Mouse (Mus musculus): ENCODE measurements around the gene Zbtb3.
"Not testable (repeated sequence)": the region's sequence is repeated elsewhere in the genome, so short reads cannot be mapped to it uniquely, and the experiment has no call there.

The Zbtb3 gene

GRCm38 (mm10) chr19:8803879-8804660 is 1.7 kb downstream of the Zbtb3 start:
- DNase-seq = no peak

DNA sequence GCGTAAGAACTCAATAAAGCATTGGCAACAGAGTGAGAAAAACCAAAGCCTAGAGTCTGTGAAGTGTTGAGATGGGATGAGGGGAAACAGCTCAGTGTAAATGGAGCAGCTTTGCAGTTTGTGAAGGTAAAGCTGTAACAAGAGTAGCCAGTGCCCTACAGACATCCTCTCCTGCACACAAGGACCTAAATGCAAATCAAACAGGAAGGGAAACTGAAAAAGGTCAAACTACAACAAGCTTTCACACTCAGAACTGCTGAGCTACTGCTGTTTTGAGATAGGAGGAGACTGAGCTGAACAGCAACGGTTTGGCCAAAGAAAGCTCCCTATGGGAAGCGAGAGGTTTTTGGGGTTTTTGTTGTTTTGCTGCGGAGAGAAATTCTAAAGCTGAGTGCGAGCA is 4.5 kb downstream of the Zbtb3 start:
- no peak for DNase-seq

DNA sequence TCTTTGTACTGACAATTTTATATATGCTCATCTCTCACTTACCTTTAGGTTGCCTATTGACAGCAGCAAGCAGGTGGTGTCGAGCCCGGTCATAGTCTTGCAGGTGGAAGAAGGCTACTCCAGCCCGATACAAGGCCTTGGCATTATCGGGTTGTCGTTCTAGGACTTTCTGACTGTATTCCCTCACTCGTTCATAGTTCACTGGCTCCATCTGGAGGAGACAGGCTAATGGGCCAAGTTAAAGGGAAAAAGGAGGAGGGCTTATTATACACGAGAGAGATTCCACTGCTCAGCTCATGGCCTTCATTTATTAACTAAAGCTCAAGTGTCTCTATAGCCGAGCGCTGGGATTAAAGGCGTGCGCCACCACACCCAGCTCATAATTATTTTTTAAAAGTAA is 13.5 kb downstream of the Zbtb3 start:
- peak; percentile 53 to 61 for DNase-seq

GRCm38 (mm10) chr19:8817001-8817400 is 14.6 kb downstream of the Zbtb3 start:
- DNase-seq = no peak

DNA sequence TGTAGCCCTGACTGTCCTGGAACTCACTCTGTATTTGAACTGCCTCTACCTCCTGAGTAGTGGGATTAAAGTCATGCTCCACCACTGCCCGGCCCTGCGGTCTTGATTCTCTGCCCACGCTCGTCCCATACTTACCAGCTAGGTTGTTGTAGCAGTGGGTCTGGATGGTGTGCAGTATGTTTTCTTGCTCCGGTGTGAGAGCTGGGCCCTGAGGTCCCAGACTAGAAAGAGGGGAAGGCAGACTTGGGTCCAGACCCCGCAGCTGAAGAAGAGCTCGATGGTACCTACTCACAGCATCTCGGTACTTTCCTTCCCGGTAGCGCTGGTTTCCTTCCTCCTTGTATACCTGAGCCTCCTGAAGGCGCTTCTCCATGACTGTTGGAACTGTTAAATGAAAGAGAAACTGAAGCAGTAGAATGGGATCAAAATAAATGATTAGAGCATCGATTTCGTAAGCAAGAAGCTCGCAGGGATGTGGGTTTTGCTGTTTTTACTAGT is 16.0 kb downstream of the Zbtb3 start:
- DNase-seq = no peak

DNA sequence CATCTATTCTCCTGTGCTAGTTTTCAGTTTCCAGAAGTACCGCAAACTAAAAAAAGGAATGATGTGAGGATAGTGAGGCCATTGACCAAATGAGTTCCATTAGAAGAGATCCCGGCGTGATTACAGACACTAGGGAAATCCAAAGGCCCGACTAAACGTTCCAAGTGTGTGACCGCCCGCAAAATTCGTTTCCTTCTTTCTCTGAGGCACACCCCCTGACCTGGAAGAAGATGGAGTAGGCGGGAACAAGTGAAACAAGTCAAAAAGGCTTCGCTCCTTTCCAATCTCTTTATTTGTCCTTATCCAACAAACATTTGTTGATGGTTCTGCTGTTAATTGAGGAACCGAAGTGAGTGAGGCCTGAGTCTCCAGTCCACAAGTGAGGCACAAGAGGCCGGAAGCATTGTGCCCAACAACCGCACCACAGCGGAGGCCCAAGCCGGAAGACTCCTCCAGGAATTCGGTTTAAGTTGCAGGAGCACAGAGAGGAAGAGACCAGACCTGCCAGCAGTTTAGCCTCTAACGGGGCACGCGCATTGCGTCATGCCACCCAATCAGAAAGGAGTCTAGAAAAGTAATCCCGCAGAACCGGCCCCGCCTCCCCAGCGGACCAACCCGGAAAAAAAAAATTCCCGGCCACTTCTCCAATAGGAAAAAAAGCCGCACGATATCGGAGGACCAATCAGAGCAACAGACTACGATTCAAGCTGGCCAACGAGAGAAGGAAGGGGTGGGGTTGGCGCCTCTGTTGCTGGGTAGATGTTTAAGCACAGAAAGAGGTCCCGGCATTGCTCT is 16.6 kb downstream of the Zbtb3 start, which contains the start of gene Ttc9c:
Gene Ttc9c (minus strand): TSS at position 533 of the 795 bp plus-strand sequence.
- peak; percentile 98 to 99 for DNase-seq

DNA sequence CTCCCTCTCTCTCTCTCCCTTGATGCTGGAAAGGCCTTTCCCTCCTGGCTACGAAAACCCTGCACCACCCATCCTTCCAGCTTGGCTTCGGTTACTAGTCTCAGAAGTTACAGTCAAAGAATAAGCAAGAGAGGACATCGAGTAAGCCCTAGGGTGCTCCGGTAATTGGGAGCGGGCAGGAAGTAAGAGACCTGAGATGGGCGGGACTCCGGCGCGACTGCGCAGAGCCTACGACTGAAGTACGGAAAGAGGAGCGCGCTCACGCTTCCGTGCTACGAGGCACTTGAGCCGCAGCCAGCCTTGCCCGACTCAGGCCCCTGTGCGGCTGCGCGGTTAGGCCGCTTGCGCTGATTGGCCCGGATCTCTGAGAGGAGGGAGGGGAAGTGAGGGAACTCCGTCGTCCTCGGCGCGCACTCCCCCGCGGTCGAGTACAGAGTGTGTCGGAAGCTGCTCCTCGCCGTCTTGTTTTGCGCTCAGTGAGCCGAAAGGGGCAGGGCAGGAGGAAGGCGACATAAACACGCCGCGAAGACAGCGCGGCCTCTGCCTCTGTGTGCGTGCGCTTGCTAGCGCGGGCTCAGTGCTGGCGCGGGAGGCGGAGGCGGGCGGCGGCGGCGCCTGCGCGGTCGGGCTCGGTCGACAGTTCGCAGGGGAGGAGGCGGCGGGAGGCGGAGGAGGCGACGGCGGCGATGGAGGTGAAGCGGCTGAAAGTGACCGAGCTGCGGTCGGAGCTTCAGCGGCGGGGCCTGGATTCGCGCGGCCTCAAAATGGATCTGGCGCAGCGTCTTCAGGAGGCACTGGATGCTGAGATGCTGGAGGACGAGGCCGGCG is 17.5 kb downstream of the Zbtb3 start, which contains the start of gene Hnrnpul2:
Gene Hnrnpul2 (plus strand): TSS at position 415 of the 828 bp plus-strand sequence.
- DNase-seq = peak; percentile 99

DNA sequence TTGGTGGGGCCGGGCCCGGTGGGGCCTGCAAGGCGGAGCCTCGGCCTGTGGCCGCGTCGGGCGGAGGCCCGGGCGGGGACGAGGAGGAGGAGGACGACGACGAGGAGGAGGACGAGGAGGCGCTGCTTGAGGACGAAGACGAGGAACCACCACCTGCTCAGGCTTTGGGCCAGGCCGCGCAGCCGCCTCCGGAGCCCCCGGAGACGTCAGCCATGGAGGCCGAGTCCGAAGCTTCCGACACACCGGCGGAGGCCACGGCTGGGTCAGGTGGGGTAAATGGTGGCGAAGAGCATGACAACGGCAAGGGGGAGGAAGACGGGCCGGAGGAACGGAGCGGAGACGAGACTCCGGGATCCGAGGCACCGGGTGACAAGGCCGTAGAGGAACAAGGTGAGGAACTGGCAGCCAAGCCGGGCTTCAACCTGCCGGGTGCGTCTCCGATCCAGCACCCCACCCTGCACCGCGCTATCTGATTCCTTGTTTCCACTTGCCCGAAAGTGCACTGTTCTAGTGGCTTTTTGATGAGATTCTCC is 18.1 kb downstream of the Zbtb3 start:
- DNase-seq = no peak

GRCm38 (mm10) chr19:8821146-8821545 is 18.8 kb downstream of the Zbtb3 start:
- DNase-seq = peak; percentile 40 to 70

DNA sequence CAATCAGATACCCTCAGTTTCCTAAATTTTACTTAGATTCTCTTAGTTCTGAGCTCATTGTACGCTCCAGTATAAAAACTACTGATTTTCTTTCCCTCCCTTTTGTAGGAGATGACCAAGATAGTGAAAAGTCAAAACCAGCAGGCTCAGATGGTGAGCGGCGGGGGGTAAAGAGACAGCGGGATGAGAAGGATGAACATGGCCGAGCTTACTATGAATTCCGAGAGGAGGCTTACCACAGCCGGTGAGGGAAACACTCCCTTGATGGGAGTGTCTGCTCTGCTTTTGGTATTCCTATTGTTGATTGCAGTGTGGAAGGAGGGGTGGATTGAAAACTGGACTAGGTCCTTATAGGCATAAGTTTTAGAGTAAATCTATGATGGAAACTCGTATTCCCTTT is 20.3 kb downstream of the Zbtb3 start:
- no peak for DNase-seq

DNA sequence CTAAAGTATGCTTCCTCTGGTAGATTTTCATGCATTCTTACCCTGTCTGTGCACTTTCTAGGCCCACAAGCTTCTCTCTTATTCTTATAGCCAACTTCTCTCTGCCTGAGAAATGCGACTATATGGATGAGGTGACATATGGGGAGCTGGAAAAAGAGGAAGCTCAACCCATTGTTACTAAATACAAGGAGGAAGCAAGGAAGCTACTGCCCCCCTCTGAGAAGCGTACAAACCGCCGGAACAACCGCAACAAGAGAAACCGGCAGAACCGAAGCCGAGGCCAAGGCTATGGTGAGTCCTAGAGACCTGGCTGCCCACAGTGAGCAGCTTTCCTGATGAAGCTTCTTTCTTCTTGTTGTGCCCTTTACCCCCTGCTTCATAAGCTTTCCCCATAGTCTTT is 27.3 kb downstream of the Zbtb3 start, which contains the start of gene AC129217.1:
Gene AC129217.1 (plus strand): TSS at position 114 of the 400 bp plus-strand sequence.
- DNase-seq = no peak

- no peak for DNase-seq
Measured at GRCm38 (mm10) chr19:8830664-8831063, 28.3 kb downstream of the Zbtb3 start.

- no peak for DNase-seq
Measured at GRCm38 (mm10) chr19:8831262-8831661, 28.9 kb downstream of the Zbtb3 start.

DNA sequence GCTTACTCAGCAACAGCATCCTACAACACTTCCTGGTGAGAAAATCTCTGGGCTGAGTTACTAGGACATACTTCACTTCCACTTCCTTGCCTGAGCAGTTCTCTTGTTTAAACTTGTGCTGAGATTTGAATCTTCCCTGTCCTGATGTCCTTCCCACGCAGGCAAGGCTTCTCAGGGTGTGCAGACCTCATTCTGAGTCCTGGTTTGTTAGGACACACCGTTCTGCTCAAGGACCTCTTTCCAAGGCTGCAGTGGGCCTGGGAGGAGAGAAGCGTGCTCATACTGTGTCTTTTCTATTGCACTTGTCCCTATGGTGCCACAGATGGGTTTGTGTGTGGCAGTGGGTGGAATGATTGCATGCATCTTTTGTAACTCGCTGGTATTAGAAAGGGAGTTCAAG is 30.6 kb downstream of the Zbtb3 start:
- no peak for DNase-seq

- not testable (repeated sequence) for DNase-seq
Measured at GRCm38 (mm10) chr19:8836327-8836726, 34.0 kb downstream of the Zbtb3 start.

GRCm38 (mm10) chr19:8837251-8837791 is 35.0 kb downstream of the Zbtb3 start, which contains the start of gene Bscl2:
Gene Bscl2 (plus strand): TSS chr19:8837467.
- DNase-seq = peak; percentile 85 to 91

DNA sequence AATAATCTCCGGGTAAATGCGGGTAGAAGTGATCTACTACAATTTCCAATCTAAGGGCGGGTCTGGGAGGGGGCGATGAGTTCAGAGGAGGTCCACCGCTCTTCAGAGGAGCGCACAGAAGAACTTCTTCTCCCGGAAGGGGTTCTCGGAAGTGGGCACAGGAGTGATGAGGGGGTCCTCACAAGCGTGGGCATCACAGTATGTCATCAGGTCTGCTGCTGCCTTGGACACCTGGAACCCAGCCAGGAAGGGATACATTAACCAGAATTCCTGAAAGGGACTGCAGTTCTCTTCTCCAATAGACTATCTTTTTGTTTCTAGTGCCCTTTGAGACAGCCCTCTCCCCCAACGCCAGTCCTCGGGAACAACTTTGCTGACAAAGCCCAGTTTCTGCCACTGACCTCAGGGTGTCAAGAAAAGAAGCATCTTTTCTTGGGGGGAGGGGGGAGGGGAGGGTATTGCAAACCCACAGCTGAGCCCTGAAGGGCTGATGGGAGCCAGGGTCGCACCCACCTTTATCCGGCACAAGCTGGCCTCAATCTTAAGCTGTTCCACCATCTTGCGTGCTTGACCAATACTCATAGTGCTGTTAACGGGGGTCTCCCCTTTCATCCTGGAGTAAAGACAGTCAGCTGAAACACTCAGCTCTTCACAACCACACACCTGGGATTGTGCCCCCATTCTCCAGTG is 35.8 kb downstream of the Zbtb3 start:
- DNase-seq = peak; percentile 83 to 84

GRCm38 (mm10) chr19:8839103-8839907 is 37.0 kb downstream of the Zbtb3 start, which contains the start of gene Gng3:
Gene Gng3 (minus strand): TSS chr19:8839194.
- no peak for DNase-seq

GRCm38 (mm10) chr19:8839908-8840791 is 37.8 kb downstream of the Zbtb3 start:
- peak; percentile 86 to 91 for DNase-seq

All from kidney, postnatal 36 days (tissue).